Mouse (Mus musculus): ENCODE results near the gene Plch2. TPM values are rescaled to one million over a fixed set of nuclear protein-coding genes. Genes with fewer than 3 reads are reported as not detected.

Plch2 gene
- polyA plus RNA-seq, 1 experiment from 2014 or later: 13.3 TPM

GRCm38 (mm10) chr4:154948066-154948939, 108.3 kb downstream of the Plch2 start:
- no peak overlapping the region for H3K9ac ChIP-seq (ENCODE audit: low read length)
- ATAC-seq (replicated peaks; ENCODE audit: low FRiP score, low TSS enrichment, low read depth): no peak
- H3K4me3 ChIP-seq (ENCODE audit: low read depth, low read length): no peak overlapping the region
- no peak for DNase-seq (ENCODE audit: low spot score)
- H3K27me3 ChIP-seq (replicated peaks; ENCODE audit: control insufficient read depth, insufficient read depth, low read length): peaks cover 49% of the 10 kb centered on the region
- H3K9me3 ChIP-seq (ENCODE audit: control insufficient read depth, low read length): no peaks in the 10 kb centered on the region
- no peak overlapping the region for H3K4me2 ChIP-seq (ENCODE audit: low read length)
- H3K4me1 ChIP-seq (replicated peaks; ENCODE audit: control insufficient read depth, insufficient read depth, low read length): 0 out of 2 replicates have a peak, but pooled peaks cover 7% of the 10 kb centered on the region
- no peaks in the 10 kb centered on the region for H3K36me3 ChIP-seq (ENCODE audit: control insufficient read depth, insufficient read depth, low read length)
- WGBS: 49% methylated on average over 14 of the region's 14 CpGs
- H3K27ac ChIP-seq (ENCODE audit: low read depth): no peak overlapping the region

- 1% methylated on average over 8 of the region's 8 CpGs for WGBS
- ATAC-seq (replicated peaks; ENCODE audit: low FRiP score, low TSS enrichment, low read depth) (peak; percentile 89), DNase-seq (ENCODE audit: low spot score) (peak; percentile 84)
- H3K9me3 ChIP-seq (ENCODE audit: control insufficient read depth, low read length): no peaks in the 10 kb centered on the region
- 0 out of 2 replicates have a peak overlapping the region, but pooled peaks have one; percentile 20 for H3K9ac ChIP-seq (ENCODE audit: low read length)
- 0 out of 2 replicates have a peak, but pooled peaks cover 3% of the 10 kb centered on the region for H3K4me1 ChIP-seq (replicated peaks; ENCODE audit: control insufficient read depth, insufficient read depth, low read length)
- H3K27ac ChIP-seq (ENCODE audit: low read depth): no peak overlapping the region
- H3K4me3 ChIP-seq (ENCODE audit: low read depth, low read length): peak overlapping the region; percentile 18
- H3K27me3 ChIP-seq (replicated peaks; ENCODE audit: control insufficient read depth, insufficient read depth, low read length): peaks cover 29% of the 10 kb centered on the region
- no peaks in the 10 kb centered on the region for H3K36me3 ChIP-seq (ENCODE audit: control insufficient read depth, insufficient read depth, low read length)
- peak overlapping the region; percentile 58 for H3K4me2 ChIP-seq (ENCODE audit: low read length)
These were observed 110.3 kb downstream of the Plch2 start for GRCm38 (mm10) chr4:154946319-154946718.

GRCm38 (mm10) chr4:154944121-154944590, 112.4 kb downstream of the Plch2 start:
- ATAC-seq (replicated peaks; ENCODE audit: low FRiP score, low TSS enrichment, low read depth) (peak; percentile 69), DNase-seq (ENCODE audit: low spot score) (peak; percentile 73)
- no peak overlapping the region for H3K4me3 ChIP-seq (ENCODE audit: low read depth, low read length)
- 19% methylated on average over 2 of the region's 2 CpGs for WGBS
- H3K36me3 ChIP-seq (ENCODE audit: control insufficient read depth, insufficient read depth, low read length): no peaks in the 10 kb centered on the region
- 0 out of 2 replicates have a peak, but pooled peaks cover 3% of the 10 kb centered on the region for H3K4me1 ChIP-seq (replicated peaks; ENCODE audit: control insufficient read depth, insufficient read depth, low read length)
- H3K27ac ChIP-seq (ENCODE audit: low read depth): no peak overlapping the region
- peaks cover 9% of the 10 kb centered on the region for H3K27me3 ChIP-seq (replicated peaks; ENCODE audit: control insufficient read depth, insufficient read depth, low read length)
- no peak overlapping the region for H3K4me2 ChIP-seq (ENCODE audit: low read length)
- no peaks in the 10 kb centered on the region for H3K9me3 ChIP-seq (ENCODE audit: control insufficient read depth, low read length)
- H3K9ac ChIP-seq (ENCODE audit: low read length): no peak overlapping the region

- H3K4me3 ChIP-seq (ENCODE audit: low read depth, low read length): no peak overlapping the region
- H3K9me3 ChIP-seq (ENCODE audit: control insufficient read depth, low read length): no peaks in the 10 kb centered on the region
- no peak overlapping the region for H3K9ac ChIP-seq (ENCODE audit: low read length)
- 87% methylated on average over 6 of the region's 6 CpGs for WGBS
- 0 out of 2 replicates have a peak, but pooled peaks cover 4% of the 10 kb centered on the region for H3K27me3 ChIP-seq (replicated peaks; ENCODE audit: control insufficient read depth, insufficient read depth, low read length)
- H3K4me2 ChIP-seq (ENCODE audit: low read length): no peak overlapping the region
- DNase-seq (ENCODE audit: low spot score) (no peak), ATAC-seq (replicated peaks; ENCODE audit: low FRiP score, low TSS enrichment, low read depth) (no peak)
- H3K27ac ChIP-seq (ENCODE audit: low read depth): no peak overlapping the region
- no peaks in the 10 kb centered on the region for H3K36me3 ChIP-seq (ENCODE audit: control insufficient read depth, insufficient read depth, low read length)
- 0 out of 2 replicates have a peak, but pooled peaks cover 3% of the 10 kb centered on the region for H3K4me1 ChIP-seq (replicated peaks; ENCODE audit: control insufficient read depth, insufficient read depth, low read length)
These were observed 113.1 kb downstream of the Plch2 start for GRCm38 (mm10) chr4:154943323-154944039.

- 86% methylated on average over 10 of the region's 10 CpGs for WGBS
- H3K27ac ChIP-seq (ENCODE audit: low read depth): no peak overlapping the region
These were observed 113.8 kb downstream of the Plch2 start for GRCm38 (mm10) chr4:154942632-154943322.

GRCm38 (mm10) chr4:154941831-154942230, 114.8 kb downstream of the Plch2 start:
- 0 out of 2 replicates have a peak, but pooled peaks cover 3% of the 10 kb centered on the region for H3K4me1 ChIP-seq (replicated peaks; ENCODE audit: control insufficient read depth, insufficient read depth, low read length)
- DNase-seq (ENCODE audit: low spot score): no peak
- H3K27me3 ChIP-seq (replicated peaks; ENCODE audit: control insufficient read depth, insufficient read depth, low read length): no peaks in the 10 kb centered on the region
- no peak overlapping the region for H3K9ac ChIP-seq (ENCODE audit: low read length)
- H3K9me3 ChIP-seq (ENCODE audit: control insufficient read depth, low read length): no peaks in the 10 kb centered on the region
- no peak overlapping the region for H3K4me2 ChIP-seq (ENCODE audit: low read length)
- WGBS: 86% methylated on average over 5 of the region's 5 CpGs
- H3K4me3 ChIP-seq (ENCODE audit: low read depth, low read length): no peak overlapping the region
- no peak for ATAC-seq (replicated peaks; ENCODE audit: low FRiP score, low TSS enrichment, low read depth)
- no peak overlapping the region for H3K27ac ChIP-seq (ENCODE audit: low read depth)
- no peaks in the 10 kb centered on the region for H3K36me3 ChIP-seq (ENCODE audit: control insufficient read depth, insufficient read depth, low read length)

More at GRCm38 (mm10) chr4:154942632-154943322, 113.8 kb downstream of the Plch2 start:
- ATAC-seq (replicated peaks; ENCODE audit: low FRiP score, low TSS enrichment, low read depth): no peak
- H3K36me3 ChIP-seq (ENCODE audit: control insufficient read depth, insufficient read depth, low read length): no peaks in the 10 kb centered on the region
- H3K27me3 ChIP-seq (replicated peaks; ENCODE audit: control insufficient read depth, insufficient read depth, low read length): no peaks in the 10 kb centered on the region
- H3K9me3 ChIP-seq (ENCODE audit: control insufficient read depth, low read length): no peaks in the 10 kb centered on the region
- no peak for DNase-seq (ENCODE audit: low spot score)
- H3K4me2 ChIP-seq (ENCODE audit: low read length): no peak overlapping the region
- H3K9ac ChIP-seq (ENCODE audit: low read length): no peak overlapping the region
- H3K4me3 ChIP-seq (ENCODE audit: low read depth, low read length): no peak overlapping the region
- H3K4me1 ChIP-seq (replicated peaks; ENCODE audit: control insufficient read depth, insufficient read depth, low read length): 0 out of 2 replicates have a peak, but pooled peaks cover 3% of the 10 kb centered on the region

GRCm38 (mm10) chr4:154940156-154940555, 116.4 kb downstream of the Plch2 start:
- no peaks in the 10 kb centered on the region for H3K36me3 ChIP-seq (ENCODE audit: control insufficient read depth, insufficient read depth, low read length)
- no peaks in the 10 kb centered on the region for H3K4me1 ChIP-seq (replicated peaks; ENCODE audit: control insufficient read depth, insufficient read depth, low read length)
- H3K9me3 ChIP-seq (ENCODE audit: control insufficient read depth, low read length): no peaks in the 10 kb centered on the region
- DNase-seq (ENCODE audit: low spot score): no peak
- H3K27ac ChIP-seq (ENCODE audit: low read depth): no peak overlapping the region
- H3K4me2 ChIP-seq (ENCODE audit: low read length): no peak overlapping the region
- no peak overlapping the region for H3K9ac ChIP-seq (ENCODE audit: low read length)
- no peak overlapping the region for H3K4me3 ChIP-seq (ENCODE audit: low read depth, low read length)
- 86% methylated on average over 2 of the region's 2 CpGs for WGBS
- H3K27me3 ChIP-seq (replicated peaks; ENCODE audit: control insufficient read depth, insufficient read depth, low read length): no peaks in the 10 kb centered on the region
- no peak for ATAC-seq (replicated peaks; ENCODE audit: low FRiP score, low TSS enrichment, low read depth)

- Histone ChIP-seq H3K4me3 (ENCODE audit: low read depth, low read length) (no peak overlapping the region), H3K9me3 (ENCODE audit: control insufficient read depth, low read length) (no peaks in the 10 kb centered on the region), H3K9ac (ENCODE audit: low read length) (no peak overlapping the region), H3K36me3 (ENCODE audit: control insufficient read depth, insufficient read depth, low read length) (no peaks in the 10 kb centered on the region), H3K27me3 (replicated peaks; ENCODE audit: control insufficient read depth, insufficient read depth, low read length) (no peaks in the 10 kb centered on the region), H3K4me2 (ENCODE audit: low read length) (no peak overlapping the region), H3K4me1 (replicated peaks; ENCODE audit: control insufficient read depth, insufficient read depth, low read length) (no peaks in the 10 kb centered on the region), H3K27ac (ENCODE audit: low read depth) (no peak overlapping the region)
- 82% methylated on average over 1 of the region's 1 CpGs for WGBS
- no peak for ATAC-seq (replicated peaks; ENCODE audit: low FRiP score, low TSS enrichment, low read depth)
- no peak for DNase-seq (ENCODE audit: low spot score)
These were observed 118.8 kb downstream of the Plch2 start for GRCm38 (mm10) chr4:154937746-154938145.

Data from intestine, embryonic 14.5 days (tissue).